Mouse (Mus musculus) monocyte, adult 5-6 weeks (primary cell): ENCODE data around the gene Cntrl. TPM values are rescaled to one million over a fixed set of nuclear protein-coding genes. Genes with fewer than 3 reads are reported as not detected.
A peak's percentile ranks its signal among the peaks of the same experiment; 100 is the strongest.

Experiments
- ATAC-seq: fragments of 153-309, 156-312 bp; replicated peaks from 2 replicates; pipeline ENCODE4 v1.8.0; 2017; ENCODE audit warnings: mild to moderate bottlenecking; ENCODE audit not compliant: low TSS enrichment, insufficient number of reproducible peaks, severe bottlenecking, poor library complexity, low FRiP score
- total RNA-seq: library from RNA; stranded (forward); fragments of 200-1000, 200-491, 200-594 nt; gene quantifications from 3 replicates; pipeline ENCODE4 v1.2.3, GENCODE M21; 2017

Cntrl gene
- 125 to 238 TPM (median 135 TPM) in 3 replicates for total RNA-seq

- ATAC-seq: peak; percentile 93
Measured at GRCm38 (mm10) chr2:35109141-35109923, at the start of gene Cntrl. Cntrl (plus strand) TSS chr2:35109492.

- ATAC-seq: no peak
Measured at GRCm38 (mm10) chr2:35060256-35060655, 49.0 kb upstream of the Cntrl start.

- no peak for ATAC-seq
Measured at GRCm38 (mm10) chr2:35060897-35061296, 48.4 kb upstream of the Cntrl start.

- ATAC-seq: no peak
Measured at GRCm38 (mm10) chr2:35061338-35061737, 48.0 kb upstream of the Cntrl start, which contains the start of gene Hc. Hc (minus strand) TSS chr2:35061438.

GRCm38 (mm10) chr2:35063333-35064030, 45.8 kb upstream of the Cntrl start:
- ATAC-seq: no peak

- no peak for ATAC-seq
Measured at GRCm38 (mm10) chr2:35066525-35067082, 42.7 kb upstream of the Cntrl start.

GRCm38 (mm10) chr2:35067117-35067516, 42.2 kb upstream of the Cntrl start:
- ATAC-seq: no peak

- ATAC-seq: no peak
Measured at GRCm38 (mm10) chr2:35069124-35069523, 40.2 kb upstream of the Cntrl start.

- ATAC-seq: no peak
Measured at GRCm38 (mm10) chr2:35070275-35070674, 39.0 kb upstream of the Cntrl start.

GRCm38 (mm10) chr2:35072547-35072946, 36.7 kb upstream of the Cntrl start:
- ATAC-seq: no peak

- no peak for ATAC-seq
Measured at GRCm38 (mm10) chr2:35074328-35074727, 35.0 kb upstream of the Cntrl start.

GRCm38 (mm10) chr2:35079166-35079565, 30.1 kb upstream of the Cntrl start:
- no peak for ATAC-seq

GRCm38 (mm10) chr2:35087418-35087817, 21.9 kb upstream of the Cntrl start:
- no peak for ATAC-seq

- no peak for ATAC-seq
Measured at GRCm38 (mm10) chr2:35100529-35100928, 8.8 kb upstream of the Cntrl start.

GRCm38 (mm10) chr2:35101443-35101842, 7.8 kb upstream of the Cntrl start, which contains the start of gene AI182371:
AI182371 (minus strand) TSS chr2:35101543.
- ATAC-seq: no peak

- no peak for ATAC-seq
Measured at GRCm38 (mm10) chr2:35102777-35103176, 6.5 kb upstream of the Cntrl start.

GRCm38 (mm10) chr2:35103558-35103957, 5.7 kb upstream of the Cntrl start:
- ATAC-seq: no peak

GRCm38 (mm10) chr2:35104843-35105242, 4.4 kb upstream of the Cntrl start:
- no peak for ATAC-seq

- ATAC-seq: peak; percentile 24; the same call in 1 of the 2 replicates
Measured at GRCm38 (mm10) chr2:35107984-35108635, 1.2 kb upstream of the Cntrl start.
